Mouse (Mus musculus): Measurements from ENCODE around the gene Gpr65. TPM values are rescaled to one million over a fixed set of nuclear protein-coding genes. Genes with fewer than 3 reads are reported as not detected.
A peak's percentile ranks its signal among the peaks of the same experiment; 100 is the strongest.
"Not testable (repeated sequence)": the region's sequence is repeated elsewhere in the genome, so short reads cannot be mapped to it uniquely, and the experiment has no call there.

The Gpr65 gene
- polyA plus RNA-seq (2012; rRNA removed), result 2.5 and 3.1 TPM in 2 replicates

DNA sequence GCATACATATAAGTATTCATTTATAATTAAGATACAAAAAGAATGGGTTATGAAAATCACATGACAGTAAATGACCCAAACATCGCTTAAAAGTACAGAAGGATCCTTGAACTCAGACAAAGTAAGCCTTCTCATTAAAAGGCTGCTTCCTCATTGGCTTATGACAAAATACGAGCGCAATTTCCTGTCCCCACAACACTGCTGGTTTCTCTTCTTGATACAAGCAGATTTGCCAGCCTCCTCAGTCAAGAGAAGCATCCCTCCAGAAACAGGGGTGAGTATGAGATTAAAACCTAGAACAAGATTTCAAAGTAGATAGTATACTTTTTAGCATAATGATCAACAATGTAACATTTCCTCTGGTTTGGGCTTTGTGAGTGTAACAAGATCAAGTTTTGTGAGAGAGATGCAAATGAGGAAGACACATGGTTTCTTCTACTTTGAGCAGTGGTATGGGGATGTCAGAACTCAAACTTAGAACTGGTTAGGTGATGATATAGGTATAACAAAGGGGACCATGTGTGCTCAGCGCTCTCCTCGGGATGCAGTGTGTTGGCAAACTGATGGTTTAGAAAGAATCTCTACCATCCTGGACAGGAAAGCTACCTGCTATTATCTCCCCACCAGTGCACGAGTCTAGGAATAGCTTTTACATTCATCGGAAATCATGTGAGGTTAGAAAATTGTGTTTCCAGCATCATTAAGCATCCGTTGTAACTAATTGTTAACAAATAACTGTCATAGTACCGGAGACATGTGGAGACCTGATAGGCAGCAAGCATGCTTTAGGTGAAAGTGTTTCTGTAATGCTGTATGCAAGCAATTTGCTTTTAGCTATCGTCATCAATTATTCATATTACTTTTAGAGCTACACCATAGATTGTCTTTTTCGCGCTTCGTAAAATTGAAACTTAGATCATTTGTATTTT lies at the start of gene Gpr65:
Gene Gpr65 (plus strand): TSS at position 195 of the 929 bp plus-strand sequence.
- 77% methylated on average over 13 of the region's 13 CpGs for WGBS
- no peak for DNase-seq (ENCODE audit: low read depth, low spot score)

DNA sequence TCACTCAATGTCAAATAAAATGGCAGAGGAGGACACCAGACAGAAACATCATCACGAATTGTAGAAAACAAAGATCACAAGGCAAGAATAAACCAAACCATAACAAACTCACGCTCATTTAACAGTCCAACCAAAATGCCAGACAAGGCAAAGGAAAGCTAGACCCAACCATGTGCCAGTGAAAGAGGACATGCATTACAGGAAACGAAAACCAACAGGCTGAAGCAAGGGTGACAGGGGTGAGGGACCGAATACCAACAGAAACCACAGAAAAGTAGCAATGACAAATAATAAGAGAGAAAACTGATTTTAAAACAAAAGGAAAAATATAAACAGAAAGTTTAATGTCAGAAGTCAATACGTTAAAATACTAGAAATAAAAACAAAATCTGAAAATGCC lies 45.1 kb upstream of the Gpr65 start:
- 82% methylated on average over 5 of the region's 5 CpGs for WGBS
- no peak for DNase-seq (ENCODE audit: low read depth, low spot score)

DNA sequence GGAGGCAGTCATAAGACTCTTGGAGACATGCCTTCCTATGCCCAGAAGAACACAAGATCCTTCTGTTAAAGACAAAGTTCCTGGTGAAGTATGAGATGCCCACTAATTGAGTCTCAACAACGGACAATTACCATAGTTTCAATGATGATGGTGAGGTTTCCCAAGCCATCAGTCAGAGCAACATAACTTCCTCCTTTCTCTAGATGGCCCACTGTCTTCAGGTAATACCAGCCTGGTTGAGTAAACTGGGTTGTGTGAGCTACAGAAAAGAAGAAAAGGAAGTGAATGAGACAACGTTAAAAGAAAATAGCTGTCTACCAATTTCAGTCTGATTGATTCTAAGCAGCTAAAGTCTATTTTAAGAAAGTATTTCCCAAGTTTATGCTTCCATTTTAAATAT lies 41.4 kb upstream of the Gpr65 start:
- WGBS, result 89% methylated on average over 2 of the region's 2 CpGs
- no peak for DNase-seq (ENCODE audit: low read depth, low spot score)

DNA sequence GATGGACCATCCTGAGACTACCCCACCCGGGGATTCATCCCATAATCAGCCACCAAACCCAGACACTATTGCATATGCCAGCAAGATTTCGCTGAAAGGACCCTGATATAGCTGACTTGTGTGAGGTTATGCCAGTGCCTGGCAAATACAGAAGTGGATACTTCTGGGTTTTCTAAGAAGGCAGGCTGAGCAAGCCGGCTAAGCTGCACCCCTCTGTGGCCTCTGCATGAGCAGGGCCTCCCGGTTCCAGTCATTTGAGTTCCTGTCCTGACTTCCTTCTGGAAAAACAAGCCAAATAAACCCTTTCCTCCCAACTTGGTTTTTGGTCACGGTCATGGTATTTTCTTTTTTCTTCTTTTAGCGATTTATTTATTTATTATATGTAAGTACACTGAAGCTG lies 30.0 kb upstream of the Gpr65 start:
- WGBS, result 86% methylated on average over 6 of the region's 6 CpGs

DNA sequence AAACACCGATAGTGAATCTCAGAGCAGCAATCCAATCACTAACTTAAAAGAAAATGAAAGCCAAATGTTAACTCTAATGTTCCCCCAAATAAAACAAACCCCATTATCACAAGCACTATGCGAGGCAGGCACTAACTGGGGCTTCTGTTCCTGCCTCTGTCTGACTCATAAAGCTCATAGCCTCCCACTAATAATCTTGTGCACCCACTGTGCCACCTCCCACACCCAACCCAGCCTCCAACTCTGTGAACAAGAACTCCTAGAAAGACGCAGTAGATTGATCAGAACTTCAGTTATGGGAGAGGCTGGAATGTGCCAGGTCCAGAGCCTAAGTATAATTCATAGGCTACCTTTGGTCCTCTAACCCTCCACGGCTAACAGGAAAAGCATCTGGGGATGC lies 24.3 kb upstream of the Gpr65 start:
- 80% methylated on average over 4 of the region's 4 CpGs for WGBS
- DNase-seq (ENCODE audit: low read depth, low spot score), result no peak

More for the DNA sequence above, 30.0 kb upstream of the Gpr65 start:
- not testable (repeated sequence) for DNase-seq (ENCODE audit: low read depth, low spot score)

DNA sequence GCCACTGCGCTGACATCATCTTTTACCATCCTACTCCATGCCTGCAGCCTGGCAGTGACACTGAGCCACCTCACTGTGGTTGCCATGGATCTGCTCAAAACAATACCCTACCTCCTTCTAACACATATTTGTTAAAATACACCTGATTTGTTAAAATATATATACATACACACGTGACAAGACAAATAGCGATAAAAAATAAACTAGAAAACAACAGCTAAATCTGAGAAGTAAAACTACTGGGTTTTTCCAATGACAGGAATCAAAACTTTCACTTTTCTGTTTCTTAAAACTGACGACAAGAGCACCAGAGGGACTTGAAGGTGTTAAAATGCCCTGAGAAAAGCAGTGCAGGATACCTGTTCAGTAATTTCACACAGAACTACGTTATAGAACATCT lies 23.6 kb upstream of the Gpr65 start:
- no peak for DNase-seq (ENCODE audit: low read depth, low spot score)
- WGBS, result 87% methylated on average over 5 of the region's 5 CpGs

DNA sequence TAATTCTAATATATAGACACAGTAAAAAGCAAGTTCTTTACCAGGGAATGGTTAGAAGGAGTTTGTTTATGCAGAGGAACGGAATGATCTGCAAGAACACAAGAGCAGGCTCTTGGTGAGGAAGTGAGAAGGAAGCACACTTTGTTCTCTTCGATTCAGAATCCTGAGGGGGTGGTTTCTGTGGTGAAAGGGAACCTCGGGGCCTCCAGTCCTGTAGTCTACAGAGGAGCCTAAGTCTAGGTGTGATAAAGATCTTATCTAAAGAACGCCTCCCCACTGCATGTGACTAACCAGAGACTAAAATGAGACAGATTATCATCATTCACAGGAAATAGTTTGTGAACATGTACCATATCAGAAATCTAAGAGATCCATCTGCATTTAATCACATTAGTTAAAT lies 21.6 kb upstream of the Gpr65 start:
- DNase-seq (ENCODE audit: low read depth, low spot score), result no peak
- WGBS, result 50% methylated on average over 4 of the region's 4 CpGs

DNA sequence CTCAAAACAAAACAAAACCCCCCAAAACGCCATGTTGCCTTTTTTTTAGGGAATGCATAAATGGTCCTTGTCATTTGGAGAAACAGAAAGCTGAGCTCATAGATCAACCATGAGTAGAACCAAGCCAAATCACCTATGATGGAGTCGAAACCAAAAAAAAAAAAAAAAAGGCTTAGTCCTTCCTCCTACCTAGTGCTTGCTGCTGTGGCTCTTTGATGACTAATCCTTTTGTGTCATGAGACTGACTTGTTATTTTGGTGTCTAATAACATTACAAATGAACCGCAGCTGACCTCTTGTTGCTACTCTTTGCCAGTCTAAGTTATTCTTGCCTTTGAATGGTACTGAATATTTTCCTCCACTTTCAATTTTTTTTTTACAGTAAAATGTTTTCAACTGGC lies 18.8 kb upstream of the Gpr65 start:
- no peak for DNase-seq (ENCODE audit: low read depth, low spot score)
- WGBS, result 76% methylated on average over 3 of the region's 3 CpGs

DNA sequence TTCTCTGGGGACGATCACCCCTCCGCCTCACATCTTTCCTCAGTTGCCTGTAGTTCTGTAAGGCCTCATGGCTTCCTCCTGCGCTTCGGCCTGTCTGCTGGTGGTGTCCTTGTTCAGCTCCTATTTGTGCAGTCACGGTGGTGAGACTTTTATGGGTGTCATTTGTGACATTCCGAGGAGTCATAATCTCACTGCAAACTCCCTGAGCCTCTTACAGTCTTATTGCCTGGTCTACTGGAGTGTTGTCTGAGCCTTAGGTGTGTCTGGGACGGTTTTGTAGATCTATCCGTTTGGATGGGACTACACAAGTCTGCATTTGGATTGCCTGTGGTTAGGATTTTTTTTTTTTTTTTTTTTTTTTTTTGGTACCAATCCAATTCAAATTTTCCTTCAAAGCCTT lies 18.1 kb upstream of the Gpr65 start:
- WGBS, result 55% methylated on average over 8 of the region's 8 CpGs
- no peak for DNase-seq (ENCODE audit: low read depth, low spot score)

DNA sequence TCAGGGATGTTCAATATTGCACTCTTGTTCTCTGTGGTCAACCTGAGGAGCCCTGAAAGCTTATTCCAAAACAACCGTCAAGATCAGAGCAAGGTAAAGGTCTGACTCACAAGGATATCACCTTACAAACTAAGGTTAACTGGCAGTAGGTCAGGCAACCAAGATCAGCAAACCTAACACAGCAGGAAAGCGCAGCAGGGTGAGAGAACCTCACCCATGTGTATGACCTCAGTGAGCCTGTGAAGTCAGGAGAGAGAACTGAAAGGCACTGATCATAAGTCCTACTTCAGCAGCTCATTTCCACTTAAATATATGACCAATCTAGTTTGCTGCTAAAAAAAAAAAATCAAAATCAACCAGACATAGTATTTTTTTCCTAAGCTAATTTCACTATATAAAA lies 16.0 kb upstream of the Gpr65 start:
- 81% methylated on average over 2 of the region's 2 CpGs for WGBS
- no peak for DNase-seq (ENCODE audit: low read depth, low spot score)

DNA sequence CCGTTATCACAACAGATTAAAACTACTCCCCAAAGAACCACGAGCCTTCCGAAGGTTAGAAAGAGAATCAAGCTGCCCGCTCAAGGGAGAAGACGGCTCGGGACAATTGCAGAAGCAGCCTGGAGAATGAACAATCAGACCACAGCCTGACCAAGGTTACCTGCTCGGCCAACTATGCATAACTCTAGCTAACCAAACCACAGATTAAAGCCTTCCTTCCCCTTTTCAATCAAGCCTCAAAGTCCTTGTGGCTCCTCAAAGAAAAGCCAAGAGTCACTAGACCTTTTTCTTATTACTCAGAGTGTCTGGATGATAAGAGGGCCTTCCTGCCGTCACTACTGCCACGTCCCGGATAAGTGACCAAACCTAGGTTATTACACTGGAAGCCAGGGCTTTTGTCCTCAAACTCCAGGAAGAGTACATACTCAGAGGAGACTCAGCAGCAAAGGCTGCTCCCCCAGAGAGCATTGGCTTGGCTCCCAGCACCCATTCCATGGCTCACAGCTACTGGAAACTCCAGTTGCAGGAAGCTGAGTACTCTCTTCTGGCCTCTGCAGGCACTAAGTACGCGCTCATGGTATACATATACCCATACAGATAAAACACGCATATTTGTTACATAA lies 13.0 kb upstream of the Gpr65 start:
- WGBS, result 86% methylated on average over 13 of the region's 13 CpGs
- DNase-seq (ENCODE audit: low read depth, low spot score), result no peak

DNA sequence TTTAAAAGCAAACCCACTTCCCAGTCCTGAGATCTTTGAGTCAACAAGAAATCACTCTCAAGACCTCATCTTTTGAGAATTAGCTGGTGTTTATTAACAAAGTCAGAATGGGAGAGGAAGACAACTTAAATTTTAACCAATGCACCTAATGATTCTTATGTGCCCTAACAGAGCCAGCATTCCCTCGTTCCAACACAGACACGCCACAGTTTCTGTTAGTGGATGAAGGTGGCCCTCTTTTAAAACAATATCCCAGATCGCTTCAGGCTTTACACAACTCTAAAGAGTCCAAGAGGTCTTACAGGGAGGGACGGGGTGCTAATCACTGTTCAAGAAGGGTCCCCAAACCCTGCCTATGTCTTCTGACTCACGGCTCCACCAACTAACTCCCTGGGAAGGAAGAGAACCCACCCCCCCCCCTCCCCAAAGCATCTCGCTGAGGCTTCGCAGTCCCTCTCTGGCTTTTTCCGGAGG lies 10.0 kb upstream of the Gpr65 start:
- DNase-seq (ENCODE audit: low read depth, low spot score), result no peak

DNA sequence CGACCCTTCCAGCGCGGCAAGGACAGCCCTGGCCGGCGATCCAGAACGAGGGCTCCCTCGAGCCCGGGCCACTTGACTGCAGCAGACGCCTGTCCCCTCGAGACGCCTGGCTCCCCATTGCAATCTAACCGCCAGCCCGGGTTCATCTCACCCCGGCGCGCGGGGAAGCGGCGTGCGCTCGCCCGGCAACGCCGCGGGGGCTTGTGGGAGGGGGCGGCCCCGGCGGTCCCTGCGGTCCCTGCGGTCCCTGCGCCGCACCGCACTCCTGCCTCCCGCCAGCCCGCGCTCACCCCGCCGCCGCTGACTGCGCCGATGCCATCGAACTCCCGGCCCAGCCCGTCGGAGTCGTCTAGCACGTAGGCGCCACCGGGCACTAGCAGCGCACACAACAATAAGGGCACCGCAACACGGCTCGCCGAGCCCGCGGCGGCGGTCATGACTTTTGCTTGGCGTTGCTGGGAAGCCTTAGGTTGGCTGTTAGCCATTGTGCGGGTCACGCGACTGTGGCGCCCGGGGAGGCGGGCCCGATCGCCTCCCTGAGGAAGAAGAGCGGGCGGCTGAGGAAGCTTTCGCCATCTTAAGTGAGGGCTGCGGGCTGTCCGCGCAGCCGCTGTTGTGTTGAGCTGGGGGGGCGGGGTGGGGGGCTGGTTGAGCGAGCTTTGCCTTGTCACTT lies 9.5 kb upstream of the Gpr65 start, which contains the start of gene Galc:
Gene Galc (minus strand): TSS at position 615 of the 673 bp plus-strand sequence.
- under 1% methylated on average over 76 of the region's 76 CpGs for WGBS
- DNase-seq (ENCODE audit: low read depth, low spot score), result peak; percentile 48

More for the DNA sequence above, 10.0 kb upstream of the Gpr65 start:
- WGBS, result 1% methylated on average over 8 of the region's 8 CpGs

DNA sequence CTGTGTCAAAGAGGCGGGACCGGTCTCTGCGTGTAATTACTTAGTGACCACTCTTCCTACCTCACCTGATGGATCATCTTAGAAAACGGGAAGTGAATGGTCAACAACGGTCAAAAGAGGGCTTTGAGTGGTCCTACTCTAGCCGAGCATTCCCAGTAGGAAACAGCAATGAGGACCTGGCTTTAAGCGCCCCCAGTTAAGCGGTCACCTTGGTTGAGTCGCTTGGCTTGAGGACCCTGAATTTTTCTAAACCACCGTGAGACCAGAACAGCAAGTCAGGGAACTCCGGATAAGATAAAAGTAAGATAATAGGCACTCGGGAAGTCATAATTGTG lies 8.9 kb upstream of the Gpr65 start:
- no peak for DNase-seq (ENCODE audit: low read depth, low spot score)
- WGBS, result 1% methylated on average over 12 of the region's 12 CpGs

DNA sequence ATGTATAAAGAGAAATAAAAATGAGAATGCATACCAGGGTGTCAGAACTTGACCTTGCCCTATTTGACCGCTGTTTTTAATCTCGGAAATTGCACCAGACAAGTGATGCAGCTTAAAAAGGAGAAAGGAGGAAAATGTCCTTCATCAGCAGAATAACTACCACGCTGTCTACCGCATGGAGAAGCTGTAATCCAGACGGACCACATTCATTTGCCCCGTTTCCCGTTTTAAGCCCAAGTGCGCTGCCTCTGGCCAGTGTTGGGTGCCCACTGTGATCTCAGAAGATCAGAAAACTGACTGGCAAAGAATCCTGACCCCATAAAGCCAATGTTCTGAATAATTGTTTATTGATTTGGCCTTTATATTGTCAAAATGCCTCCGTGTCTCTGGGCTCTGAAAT lies 2.7 kb upstream of the Gpr65 start:
- WGBS, result 80% methylated on average over 9 of the region's 9 CpGs
- no peak for DNase-seq (ENCODE audit: low read depth, low spot score)

DNA sequence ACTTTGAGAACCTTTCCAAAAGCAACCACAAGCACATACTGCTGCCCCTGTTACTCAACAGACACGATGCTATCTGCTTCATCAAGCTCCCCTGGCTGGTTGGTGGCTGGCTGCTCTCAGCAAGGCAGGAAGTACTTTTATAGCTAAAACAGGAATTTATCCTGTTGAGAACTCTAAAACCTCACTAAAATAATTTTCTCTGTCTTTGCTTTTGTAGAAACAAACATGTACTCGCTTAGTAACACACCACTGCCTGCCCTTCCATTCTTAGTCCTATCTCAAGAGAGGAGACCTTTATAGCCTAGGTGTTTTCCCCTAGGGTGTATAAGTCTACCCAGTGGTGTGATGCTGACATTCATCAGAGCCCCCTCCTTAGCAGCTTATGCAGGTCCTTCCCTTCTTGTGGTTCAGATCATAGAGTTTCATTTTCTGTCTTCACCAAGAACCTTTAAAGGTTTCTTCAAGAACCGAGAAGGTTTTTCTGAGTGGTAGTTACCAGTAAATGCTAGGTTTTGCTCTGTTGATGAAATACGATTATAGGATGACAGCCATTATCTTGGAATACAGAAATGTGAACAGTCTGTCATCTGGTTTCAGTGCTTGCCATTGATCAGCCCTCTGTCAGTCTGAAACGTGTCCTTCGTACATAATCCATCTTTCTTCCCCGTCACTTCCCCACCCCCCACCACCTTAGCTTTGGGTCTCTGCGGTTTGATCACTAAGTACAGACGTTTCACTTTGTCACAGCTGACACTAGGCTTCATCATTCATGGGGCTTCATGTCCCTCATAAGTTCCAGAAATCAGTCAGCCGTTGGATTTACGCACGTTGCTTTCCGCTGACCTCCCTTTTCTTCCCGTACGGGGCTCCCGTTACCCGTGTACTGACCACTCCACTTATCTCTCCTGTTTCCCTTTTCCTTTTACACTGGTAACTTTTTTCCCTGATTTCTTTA lies 1.6 kb downstream of the Gpr65 start:
- DNase-seq (ENCODE audit: low read depth, low spot score), result no peak
- WGBS, result 69% methylated on average over 17 of the region's 17 CpGs

DNA sequence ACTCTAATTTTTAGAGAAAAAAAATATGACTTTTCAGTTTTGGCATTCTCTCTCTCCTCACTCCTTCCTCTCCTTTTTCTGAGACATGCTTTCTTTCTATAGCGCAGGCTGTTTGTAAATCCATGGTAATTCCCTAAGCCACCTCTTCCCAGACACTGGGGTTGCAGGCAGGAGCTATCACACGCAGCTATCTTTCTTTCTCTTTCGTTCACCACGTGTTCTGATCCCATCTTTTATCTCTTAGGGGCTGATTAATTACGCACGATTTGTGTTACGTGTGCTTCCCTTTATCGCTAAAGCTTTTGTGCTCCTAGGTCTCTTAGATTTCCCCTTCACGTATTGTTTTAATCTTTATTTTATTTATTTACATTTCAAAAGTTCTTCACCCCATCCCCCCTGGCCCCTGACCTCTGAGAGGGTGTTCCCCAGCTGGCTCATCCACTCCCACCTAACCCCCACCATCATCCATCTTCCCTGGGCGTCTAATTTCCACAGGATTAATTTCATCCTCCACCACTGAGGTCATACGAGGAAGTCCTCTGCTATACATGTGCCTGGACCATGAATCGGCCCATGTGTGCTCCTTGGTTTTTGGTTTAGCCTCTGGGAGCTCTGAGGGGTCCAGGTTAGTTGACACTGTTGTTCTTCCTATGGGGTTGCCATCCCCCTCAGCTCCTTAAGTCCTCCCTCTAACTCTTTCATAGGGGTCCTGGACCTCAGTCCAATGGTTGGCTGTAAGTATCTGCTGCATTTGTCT lies 2.6 kb downstream of the Gpr65 start:
- WGBS, result 62% methylated on average over 12 of the region's 12 CpGs
- DNase-seq (ENCODE audit: low read depth, low spot score), result no peak

DNA sequence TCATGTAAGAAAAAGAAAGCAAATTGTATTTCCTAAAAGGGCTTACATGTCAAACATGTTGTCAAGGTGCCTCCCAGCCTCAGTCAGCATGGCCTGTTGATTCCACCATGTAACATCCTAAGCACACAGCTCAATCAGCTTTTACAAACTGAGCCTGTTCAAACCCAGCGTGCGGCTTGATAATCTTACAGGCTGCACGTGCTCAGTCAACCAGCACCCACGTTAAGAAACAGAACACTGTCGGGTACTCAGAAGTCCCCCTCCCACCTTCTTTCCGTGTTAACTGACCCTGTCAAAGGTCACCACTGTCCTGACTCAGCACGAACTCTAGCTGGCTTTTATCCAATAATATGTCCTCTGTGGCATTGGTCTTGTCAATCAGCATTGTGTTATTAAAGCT lies 4.0 kb downstream of the Gpr65 start:
- WGBS, result 71% methylated on average over 7 of the region's 7 CpGs
- no peak for DNase-seq (ENCODE audit: low read depth, low spot score)

DNA sequence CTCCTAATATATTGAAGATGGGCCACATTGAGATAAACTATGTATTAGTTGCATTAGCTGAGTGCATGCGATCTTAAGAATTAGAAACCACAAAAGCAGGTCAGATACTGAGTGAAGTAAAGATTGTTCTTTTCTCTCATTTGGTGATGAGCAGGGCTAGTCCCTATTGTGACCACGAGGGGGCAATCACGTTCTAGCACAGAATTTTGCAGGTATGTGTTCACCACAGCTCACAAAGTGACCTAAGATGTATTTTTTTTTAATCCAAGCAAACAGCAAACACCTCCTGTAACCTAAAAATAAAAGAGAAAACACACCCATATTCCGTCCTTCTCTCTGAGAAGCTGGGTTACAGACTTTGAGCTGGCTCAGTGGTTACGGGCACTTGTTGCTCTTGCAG lies 12.1 kb downstream of the Gpr65 start:
- 24% methylated on average over 5 of the region's 5 CpGs for WGBS

More for the DNA sequence above, 12.1 kb downstream of the Gpr65 start:
- peak; percentile 6 for DNase-seq (ENCODE audit: low read depth, low spot score)

All from large intestine, adult 2 months (tissue).